Mouse (Mus musculus) myocyte (in vitro differentiated cells): ENCODE results near the gene Irf2bp2. TPM values are rescaled to one million over a fixed set of nuclear protein-coding genes. Genes with fewer than 3 reads are reported as not detected.

Source experiments
- H3K27me3 ChIP-seq: one replicate; pipeline ENCODE4 v1.6.1; 2011; ENCODE audit not compliant: control insufficient read depth, insufficient read depth, insufficient read length
- H3K36me3 ChIP-seq: one replicate; pipeline ENCODE4 v1.6.1; 2011; ENCODE audit not compliant: control insufficient read depth, insufficient read depth
- H3K4me2 ChIP-seq: one replicate; pipeline ENCODE4 v1.6.1; 2011; ENCODE audit warnings: low read depth, control low read depth
- H3K4me3 ChIP-seq: one replicate; pipeline ENCODE4 v1.5.1; 2011; ENCODE audit warnings: mild to moderate bottlenecking, control low read depth, moderate library complexity
- H3K79me2 ChIP-seq: one replicate; pipeline ENCODE4 v1.6.1; 2011; ENCODE audit not compliant: control insufficient read depth, insufficient read depth
- H3ac ChIP-seq: one replicate; pipeline ENCODE4 v1.6.1; 2011; ENCODE audit not compliant: control insufficient read depth, insufficient read length
- CEBPB ChIP-seq: IDR thresholded peaks from 2 replicates; pipeline ENCODE4 v1.6.1; 2011; ENCODE audit warnings: mild to moderate bottlenecking, moderate library complexity; ENCODE audit not compliant: poor library complexity, insufficient read depth, severe bottlenecking
- E2F4 ChIP-seq: IDR thresholded peaks from one replicate; pipeline ENCODE4 v1.6.1; 2011; ENCODE audit warnings: mild to moderate bottlenecking, control low read depth, moderate library complexity; ENCODE audit not compliant: insufficient read depth
- MAX ChIP-seq: IDR thresholded peaks from one replicate; pipeline ENCODE4 v1.6.1; 2011; ENCODE audit warnings: low read depth, mild to moderate bottlenecking, control low read depth
- MYOD1 ChIP-seq, 3 experiments: IDR thresholded peaks; one replicate each; pipeline ENCODE4 v1.6.1; 2011; ENCODE audit warnings: control low read depth in 2 of 3, low read depth in 2 of 3, mild to moderate bottlenecking in 2 of 3, moderate library complexity in 1 of 3; ENCODE audit not compliant: insufficient read length in 2 of 3, control insufficient read depth in 1 of 3
- MYOG ChIP-seq, 3 experiments: IDR thresholded peaks; one replicate each; pipeline ENCODE4 v1.6.1; 2011; ENCODE audit warnings: control low read depth in 2 of 3, low read depth in 2 of 3, mild to moderate bottlenecking in 2 of 3; ENCODE audit not compliant: insufficient read length in 2 of 3, control insufficient read depth in 1 of 3, insufficient read depth in 1 of 3
- POLR2A ChIP-seq: IDR thresholded peaks from one replicate; pipeline ENCODE4 v1.6.1; 2011; ENCODE audit warnings: low read depth, mild to moderate bottlenecking, control low read depth, moderate library complexity; ENCODE audit not compliant: insufficient read length
- POLR2AphosphoS2 ChIP-seq: IDR thresholded peaks from one replicate; pipeline ENCODE4 v1.6.1; 2011; ENCODE audit warnings: low read depth, control low read depth; ENCODE audit not compliant: insufficient read length
- REST ChIP-seq: IDR thresholded peaks from one replicate; pipeline ENCODE4 v1.6.1; 2011; ENCODE audit warnings: mild to moderate bottlenecking, control low read depth, moderate library complexity; ENCODE audit not compliant: insufficient read depth, insufficient read length
- SRF ChIP-seq: IDR thresholded peaks from one replicate; pipeline ENCODE4 v1.6.1; 2011; ENCODE audit warnings: low read depth; ENCODE audit not compliant: control insufficient read depth, insufficient read length
- TCF12 ChIP-seq: IDR thresholded peaks from one replicate; pipeline ENCODE4 v1.6.1; 2011; ENCODE audit warnings: mild to moderate bottlenecking, control low read depth; ENCODE audit not compliant: poor library complexity, insufficient read depth, severe bottlenecking
- TCF3 ChIP-seq: IDR thresholded peaks from one replicate; pipeline ENCODE4 v1.6.1; 2011; ENCODE audit warnings: low read depth, control low read depth; ENCODE audit not compliant: insufficient read length
- USF1 ChIP-seq: IDR thresholded peaks from one replicate; pipeline ENCODE4 v1.6.1; 2011; ENCODE audit warnings: low read depth, mild to moderate bottlenecking, control low read depth, moderate library complexity
- polyA plus RNA-seq: library from polyadenylated mRNA; unstranded; fragments of >200 nt; fragmentation: generic; extraction: Trizol; gene quantifications from one replicate; pipeline ENCODE4 v1.2.1, GENCODE M21; 2012; ENCODE audit warnings: missing spikeins

The Irf2bp2 gene
- polyA plus RNA-seq, 1 experiment, result 16.8 TPM

DNA sequence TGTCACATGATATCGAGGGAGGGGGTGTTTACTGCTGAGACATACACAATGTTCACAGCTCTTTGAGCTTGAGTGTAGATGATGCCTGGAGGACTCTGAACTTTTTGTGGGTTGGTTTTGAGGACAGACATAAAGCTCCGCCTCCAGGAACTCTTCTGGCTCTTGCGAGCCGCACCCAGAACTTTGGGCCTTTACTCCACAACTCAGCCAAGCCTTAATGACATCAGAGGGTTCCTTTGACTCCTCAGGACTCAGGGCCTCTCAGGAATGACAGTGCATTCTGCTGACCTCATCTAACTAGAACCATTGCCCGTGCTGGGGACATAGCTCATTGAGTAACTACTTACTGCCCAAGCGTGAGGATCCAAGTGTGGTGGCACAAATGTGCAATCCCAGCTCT, 25.7 kb upstream of the Irf2bp2 start:
- Histone ChIP-seq H3K27me3 (no peaks in the 10 kb centered on the region), H3ac (no peak overlapping the region), H3K4me3 (no peak overlapping the region), H3K79me2 (no peaks in the 10 kb centered on the region), H3K4me2 (no peak overlapping the region), H3K36me3 (no peaks in the 10 kb centered on the region)
- TF ChIP-seq MAX (no peak), REST (no peak), POLR2A (no peak), MYOD1 (IDR thresholded peaks at IDR 0.05; ENCODE audit: control insufficient read depth in 1 of 3, insufficient read length in 2 of 3, low read depth in 2 of 3) (no peak), TCF3 (no peak), E2F4 (no peak), USF1 (no peak), CEBPB (no peak), TCF12 (no peak), SRF (no peak), POLR2AphosphoS2 (no peak), MYOG (IDR thresholded peaks at IDR 0.05; ENCODE audit: control insufficient read depth in 1 of 3, insufficient read depth in 1 of 3, insufficient read length in 2 of 3, low read depth in 2 of 3) (no peak)

DNA sequence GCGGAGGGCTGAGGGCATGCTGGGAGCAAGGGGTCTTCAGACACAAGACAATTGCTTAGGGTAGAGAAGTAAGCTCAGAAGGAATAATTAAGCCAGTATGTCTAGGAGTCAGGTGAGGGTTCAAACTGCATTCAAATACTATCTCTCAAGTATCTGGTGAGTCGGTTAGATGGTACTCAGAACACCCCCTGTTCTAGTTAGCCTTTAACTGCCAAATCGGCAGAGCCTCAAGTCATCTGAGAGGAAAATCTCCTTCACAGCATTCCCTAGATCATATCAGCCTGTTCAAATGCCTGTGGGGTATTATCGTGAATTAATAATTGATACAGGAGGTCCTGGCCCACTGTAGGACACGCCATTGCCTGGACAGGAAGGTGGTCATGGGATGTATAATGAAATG, 23.9 kb upstream of the Irf2bp2 start:
- TF ChIP-seq MYOD1 (IDR thresholded peaks at IDR 0.05; ENCODE audit: control insufficient read depth in 1 of 3, insufficient read length in 2 of 3, low read depth in 2 of 3) (no peak), MYOG (IDR thresholded peaks at IDR 0.05; ENCODE audit: control insufficient read depth in 1 of 3, insufficient read depth in 1 of 3, insufficient read length in 2 of 3, low read depth in 2 of 3) (no peak), CEBPB (no peak), MAX (no peak), REST (no peak), TCF3 (no peak), POLR2AphosphoS2 (no peak), TCF12 (no peak), POLR2A (no peak), SRF (no peak)
- Histone ChIP-seq H3K36me3 (no peaks in the 10 kb centered on the region), H3K27me3 (no peaks in the 10 kb centered on the region), H3K4me3 (no peak overlapping the region), H3K79me2 (no peaks in the 10 kb centered on the region), H3K4me2 (no peak overlapping the region), H3ac (no peak overlapping the region)

DNA sequence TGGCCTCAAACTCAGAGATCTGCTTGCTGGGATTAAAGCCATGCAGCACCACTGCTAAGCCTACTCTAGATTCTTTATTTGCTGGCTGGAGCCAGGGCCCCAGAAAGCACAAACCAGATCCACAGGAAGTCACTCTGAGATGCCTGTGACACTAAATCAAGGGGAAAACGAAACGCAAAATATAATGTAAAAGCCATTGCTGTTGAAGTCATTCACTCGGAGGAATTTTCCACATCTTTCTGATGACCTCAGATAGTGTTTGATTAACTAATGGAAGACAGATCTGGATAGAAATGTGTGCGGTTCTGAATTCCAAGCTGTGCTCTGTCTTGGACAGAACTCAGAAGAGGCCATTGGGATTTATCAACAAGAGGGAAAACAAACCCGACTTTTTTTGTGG, 22.9 kb upstream of the Irf2bp2 start:
- H3K4me2 ChIP-seq, result no peak overlapping the region
- H3K4me3 ChIP-seq, result no peak overlapping the region
- no peak overlapping the region for H3ac ChIP-seq
- no peaks in the 10 kb centered on the region for H3K79me2 ChIP-seq
- no peaks in the 10 kb centered on the region for H3K27me3 ChIP-seq
- no peaks in the 10 kb centered on the region for H3K36me3 ChIP-seq
- no peak for TF ChIP-seq POLR2A
- no peak for TF ChIP-seq POLR2AphosphoS2
- no peak for TF ChIP-seq USF1
- no peak for TF ChIP-seq REST
- TF ChIP-seq SRF, result no peak
- no peak for TF ChIP-seq MAX
- no peak for TF ChIP-seq TCF12
- no peak for TF ChIP-seq MYOG (IDR thresholded peaks at IDR 0.05; ENCODE audit: control insufficient read depth in 1 of 3, insufficient read depth in 1 of 3, insufficient read length in 2 of 3, low read depth in 2 of 3)
- TF ChIP-seq MYOD1 (IDR thresholded peaks at IDR 0.05; ENCODE audit: control insufficient read depth in 1 of 3, insufficient read length in 2 of 3, low read depth in 2 of 3), result no peak
- no peak for TF ChIP-seq E2F4
- no peak for TF ChIP-seq CEBPB
- TF ChIP-seq TCF3, result no peak

DNA sequence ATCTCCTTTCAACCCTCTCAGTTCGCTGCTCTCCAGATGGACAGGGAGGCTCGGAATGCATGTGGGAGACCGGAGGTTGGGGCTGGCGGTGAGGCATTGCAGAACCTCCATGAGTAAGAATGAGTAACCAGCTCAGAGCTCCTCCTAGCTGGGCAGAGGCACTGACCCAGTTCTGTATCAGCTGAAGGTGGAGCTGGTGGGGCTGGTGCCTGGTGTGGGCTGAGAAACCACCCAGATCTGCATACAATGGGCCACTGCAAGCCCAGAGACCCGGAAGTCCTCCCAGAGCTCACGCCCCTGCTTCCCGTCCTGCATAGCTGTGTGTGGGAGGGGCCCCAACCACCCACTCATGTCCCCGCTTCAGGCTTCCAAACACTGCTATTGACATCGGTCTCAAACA, 22.0 kb upstream of the Irf2bp2 start:
- Histone ChIP-seq H3K27me3 (no peaks in the 10 kb centered on the region), H3ac (no peak overlapping the region), H3K4me3 (peak overlapping the region; percentile 3), H3K36me3 (no peaks in the 10 kb centered on the region), H3K79me2 (no peaks in the 10 kb centered on the region), H3K4me2 (peak overlapping the region; percentile 96)
- TF ChIP-seq POLR2AphosphoS2, result peak; percentile 69
- TF ChIP-seq TCF3, result no peak
- TF ChIP-seq USF1, result no peak
- no peak for TF ChIP-seq REST
- TF ChIP-seq MAX, result no peak
- no peak for TF ChIP-seq SRF
- TF ChIP-seq MYOD1 (IDR thresholded peaks at IDR 0.05; ENCODE audit: control insufficient read depth in 1 of 3, insufficient read length in 2 of 3, low read depth in 2 of 3), result peak in 1 of 3 experiments; percentile 61
- peak in 1 of 3 experiments; percentile 18 for TF ChIP-seq MYOG (IDR thresholded peaks at IDR 0.05; ENCODE audit: control insufficient read depth in 1 of 3, insufficient read depth in 1 of 3, insufficient read length in 2 of 3, low read depth in 2 of 3)
- no peak for TF ChIP-seq E2F4
- no peak for TF ChIP-seq TCF12
- TF ChIP-seq POLR2A, result peak; percentile 41
- TF ChIP-seq CEBPB, result peak; percentile 72
